Mouse (Mus musculus): ENCODE measurements around the gene Sel1l. TPM values are rescaled to one million over a fixed set of nuclear protein-coding genes. Genes with fewer than 3 reads are reported as not detected.

Gene Sel1l
- polyA plus RNA-seq, 1 experiment from 2014 or later = 61.9 TPM

DNA sequence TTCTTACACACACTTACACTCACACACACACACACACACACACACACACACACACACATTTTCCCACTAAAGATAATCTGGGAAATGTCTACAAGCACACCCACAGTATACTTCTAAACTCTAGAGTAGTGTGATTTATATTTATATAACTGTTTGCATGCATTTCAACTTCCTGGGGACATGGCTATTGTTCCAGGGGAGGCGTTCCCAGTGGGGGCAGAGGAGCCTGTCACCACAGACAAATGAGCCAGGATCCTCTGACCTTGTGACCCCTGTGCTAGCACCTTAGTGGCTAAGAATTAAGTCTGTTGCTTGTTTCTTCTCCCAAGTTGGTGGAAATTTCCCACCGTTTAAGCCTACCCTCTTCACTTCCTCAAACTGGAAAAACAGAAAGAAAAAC lies 83.9 kb downstream of the Sel1l start:
- WGBS = 6% methylated on average over 2 of the region's 2 CpGs
- Histone ChIP-seq H3K27ac (no peak overlapping the region), H3K9me3 (replicated peaks) (no peaks in the 10 kb centered on the region), H3K36me3 (no peaks in the 10 kb centered on the region), H3K4me1 (peaks cover 30% of the 10 kb centered on the region), H3K4me3 (no peak overlapping the region), H3K27me3 (ENCODE audit: low read depth, poor library complexity, severe bottlenecking) (no peaks in the 10 kb centered on the region)
- no peak for DNase-seq (ENCODE audit: low spot score)

DNA sequence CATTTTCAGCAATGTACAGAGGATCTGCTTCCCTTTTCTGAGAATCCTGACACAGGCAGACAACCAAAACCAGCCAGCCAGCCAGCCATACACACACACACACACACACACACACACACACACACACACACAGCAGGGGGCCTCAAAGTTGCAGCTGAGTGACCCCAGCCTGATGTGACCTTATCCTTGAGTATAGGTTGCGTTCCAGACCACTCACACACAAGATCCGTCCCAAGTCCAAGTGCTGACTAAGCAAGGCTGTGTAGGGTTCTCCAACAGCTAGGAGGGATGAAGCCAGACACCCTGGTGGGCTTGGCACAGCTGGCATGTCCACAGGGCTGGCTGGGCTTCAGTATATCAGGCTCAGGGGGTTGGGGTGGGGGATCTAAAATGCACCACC lies 84.5 kb downstream of the Sel1l start:
- Histone ChIP-seq H3K4me3 (no peak overlapping the region), H3K27me3 (ENCODE audit: low read depth, poor library complexity, severe bottlenecking) (no peaks in the 10 kb centered on the region), H3K27ac (no peak overlapping the region), H3K9me3 (replicated peaks) (no peaks in the 10 kb centered on the region), H3K4me1 (peaks cover 30% of the 10 kb centered on the region), H3K36me3 (no peaks in the 10 kb centered on the region)
- 66% methylated on average over 2 of the region's 2 CpGs for WGBS
- DNase-seq (ENCODE audit: low spot score) = no peak

DNA sequence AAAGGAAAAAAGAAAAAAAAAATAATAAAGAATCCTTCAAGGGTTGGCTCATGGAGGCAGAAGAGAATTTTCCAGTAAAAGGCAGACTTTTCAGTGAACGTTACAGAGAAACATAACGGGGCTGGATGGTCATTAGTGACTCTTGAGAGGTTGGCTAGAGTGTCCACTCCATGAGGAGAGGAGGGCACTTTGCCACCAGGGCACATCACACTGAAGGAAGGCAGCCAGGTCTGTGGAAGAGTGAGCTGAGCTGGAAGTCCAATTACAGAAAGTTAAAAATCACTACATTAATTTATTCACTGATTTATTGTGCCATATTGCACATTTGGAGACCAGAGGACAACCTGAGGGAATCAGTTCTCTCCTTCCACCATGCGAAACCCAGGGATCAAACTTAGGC lies 89.1 kb downstream of the Sel1l start:
- Histone ChIP-seq H3K9me3 (replicated peaks) (no peaks in the 10 kb centered on the region), H3K4me1 (peaks cover 23% of the 10 kb centered on the region), H3K27me3 (ENCODE audit: low read depth, poor library complexity, severe bottlenecking) (no peaks in the 10 kb centered on the region), H3K36me3 (no peaks in the 10 kb centered on the region), H3K4me3 (no peak overlapping the region), H3K27ac (no peak overlapping the region)
- DNase-seq (ENCODE audit: low spot score) = no peak
- 82% methylated on average over 3 of the region's 3 CpGs for WGBS

DNA sequence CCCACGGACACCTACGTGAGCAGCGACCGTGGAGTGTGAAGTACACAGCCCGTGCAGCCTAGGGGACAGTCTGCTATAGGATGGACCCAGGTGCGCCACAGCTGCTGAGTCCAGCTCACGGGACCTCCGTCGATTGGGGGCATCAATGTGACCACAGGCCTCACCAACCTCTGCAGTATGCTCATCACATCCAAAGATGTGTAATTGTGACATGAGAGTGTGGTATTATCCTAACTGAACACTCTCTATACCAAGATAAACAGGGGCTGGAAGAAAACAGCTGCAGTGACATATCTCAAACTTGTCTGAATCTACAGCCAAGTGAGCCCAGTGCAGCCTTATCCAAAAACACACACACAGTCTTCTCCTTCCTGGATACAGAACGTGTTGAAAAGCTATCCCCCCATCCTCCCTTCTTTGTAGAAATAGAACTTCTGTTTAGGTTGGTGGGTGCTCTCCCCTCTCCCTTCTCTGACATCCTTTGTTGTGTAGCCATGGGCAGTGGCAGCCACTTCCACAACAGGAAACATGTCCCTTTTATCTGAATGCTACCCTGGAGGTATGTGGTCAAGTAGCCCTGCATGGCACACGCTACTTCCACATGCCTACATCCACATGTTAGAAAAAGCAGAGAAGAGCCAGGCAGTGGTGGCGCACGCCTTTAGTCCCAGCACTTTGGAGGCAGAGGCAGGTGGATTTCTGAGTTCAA lies 90.9 kb downstream of the Sel1l start:
- H3K9me3 ChIP-seq (replicated peaks) = no peaks in the 10 kb centered on the region
- H3K4me1 ChIP-seq = peaks cover 15% of the 10 kb centered on the region
- H3K36me3 ChIP-seq = no peaks in the 10 kb centered on the region
- no peak overlapping the region for H3K4me3 ChIP-seq
- WGBS = 89% methylated on average over 13 of the region's 13 CpGs
- no peak for DNase-seq (ENCODE audit: low spot score)
- no peaks in the 10 kb centered on the region for H3K27me3 ChIP-seq (ENCODE audit: low read depth, poor library complexity, severe bottlenecking)
- H3K27ac ChIP-seq = no peak overlapping the region

DNA sequence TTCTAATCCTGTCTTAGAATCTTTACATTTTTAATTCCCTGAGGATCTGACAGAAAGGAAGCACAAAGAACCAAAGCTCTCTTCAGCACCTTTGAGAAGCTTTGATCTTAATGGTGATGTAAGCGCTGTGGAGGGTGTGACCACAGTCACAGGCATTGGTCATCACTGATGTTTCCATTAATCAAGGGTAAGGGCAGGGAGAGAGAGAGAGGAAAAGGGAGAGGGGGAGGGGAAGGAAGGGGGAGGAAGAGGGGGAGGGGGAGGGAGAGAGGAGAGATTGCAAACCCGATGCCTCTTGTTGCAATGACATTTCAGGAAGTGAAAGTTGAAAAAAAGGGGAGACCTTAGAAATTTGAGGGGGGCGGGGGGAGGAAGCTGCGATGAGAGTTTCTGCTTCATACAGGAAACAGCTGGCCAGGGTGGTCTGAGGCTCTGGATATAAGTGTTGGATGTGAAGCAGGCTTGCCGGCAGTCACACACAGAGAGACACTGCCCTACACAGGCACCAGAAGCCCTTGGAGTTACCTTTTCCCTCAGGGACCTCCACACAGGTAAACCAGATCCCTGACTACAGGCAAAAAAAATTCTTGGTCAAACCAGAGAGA lies 92.3 kb downstream of the Sel1l start:
- Histone ChIP-seq H3K27me3 (ENCODE audit: low read depth, poor library complexity, severe bottlenecking) (no peaks in the 10 kb centered on the region), H3K4me3 (no peak overlapping the region), H3K27ac (no peak overlapping the region), H3K4me1 (peaks cover 10% of the 10 kb centered on the region), H3K36me3 (no peaks in the 10 kb centered on the region), H3K9me3 (replicated peaks) (no peaks in the 10 kb centered on the region)
- WGBS = 34% methylated on average over 5 of the region's 5 CpGs
- DNase-seq (ENCODE audit: low spot score) = no peak

Small RNA genes within 50 kb of the gene (microRNA-seq; reads per million reads assigned to microRNA genes)
- not detected for gene Gm22015

Other genes starting within 250 kb of the Sel1l start
- 4.7 and 5.5 TPM in 2 replicates for gene Ston2, start 60.8 kb downstream of the Sel1l start, polyA plus RNA-seq (2016; fragmentation: Nextera tagmentation; extraction: Ambion mirVana)

Data from limb, embryonic 10.5 days (tissue).